Mouse (Mus musculus): ENCODE data around the gene Rbm6. TPM values are rescaled to one million over a fixed set of nuclear protein-coding genes. Genes with fewer than 3 reads are reported as not detected.

Rbm6 gene
- polyA plus RNA-seq (2017; shearing (Covaris generic)), result 128 TPM

GRCm38 (mm10) chr9:107873137-107873536, at the start of gene Rbm6:
TSS of gene Rbm6 (minus strand) at chr9:107873237.

GRCm38 (mm10) chr9:107906252-107906966, 33.4 kb upstream of the Rbm6 start, which contains the start of gene Mst1r:
TSS of gene Mst1r (plus strand) at chr9:107906873.

GRCm38 (mm10) chr9:107887804-107888266, 14.8 kb upstream of the Rbm6 start, which contains the start of gene Mon1a:
TSS of gene Mon1a (plus strand) at chr9:107888151.

GRCm38 (mm10) chr9:107770374-107771290, 102.4 kb downstream of the Rbm6 start, which contains the start of gene Rbm5:
TSS of gene Rbm5 (minus strand) at chr9:107770996.

Other genes with a start within 250 kb of the Rbm6 start
- gene Gnai2, start 237.9 kb downstream of the Rbm6 start, polyA plus RNA-seq (2017; shearing (Covaris generic)), result 663 TPM
- 0.11 TPM for gene Slc38a3, start 203.7 kb downstream of the Rbm6 start, polyA plus RNA-seq (2017; shearing (Covaris generic))
- gene Gnat1, start 193.5 kb downstream of the Rbm6 start, polyA plus RNA-seq (2017; shearing (Covaris generic)), result 5.7 TPM
- 0.72 TPM for gene Sema3f, start 162.8 kb downstream of the Rbm6 start, polyA plus RNA-seq (2017; shearing (Covaris generic))
- gene Rbm5, start 102.2 kb downstream of the Rbm6 start, polyA plus RNA-seq (2017; shearing (Covaris generic)), result 309 TPM
- 27.7 TPM for gene Mon1a, start 14.9 kb upstream of the Rbm6 start, polyA plus RNA-seq (2017; shearing (Covaris generic))
- 0.25 TPM for gene Mst1r, start 33.6 kb upstream of the Rbm6 start, polyA plus RNA-seq (2017; shearing (Covaris generic))
- gene Actl11, start 55.2 kb upstream of the Rbm6 start, polyA plus RNA-seq (2017; shearing (Covaris generic)), result not detected
- not detected for gene Camkv, start 62.4 kb upstream of the Rbm6 start, polyA plus RNA-seq (2017; shearing (Covaris generic))
- gene Traip, start 76.9 kb upstream of the Rbm6 start, polyA plus RNA-seq (2017; shearing (Covaris generic)), result 4.1 TPM
- 179 TPM for gene Uba7, start 102.3 kb upstream of the Rbm6 start, polyA plus RNA-seq (2017; shearing (Covaris generic))
- not detected for gene Gm20661, start 109.8 kb upstream of the Rbm6 start, polyA plus RNA-seq (2017; shearing (Covaris generic))
- 1.8 TPM for gene Inka1, start 112.6 kb upstream of the Rbm6 start, polyA plus RNA-seq (2017; shearing (Covaris generic))
- gene Cdhr4, start 119.3 kb upstream of the Rbm6 start, polyA plus RNA-seq (2017; shearing (Covaris generic)), result 0.60 TPM
- gene Gm20662, start 123.1 kb upstream of the Rbm6 start, polyA plus RNA-seq (2017; shearing (Covaris generic)), result not detected
- 202 TPM for gene Ip6k1, start 129.3 kb upstream of the Rbm6 start, polyA plus RNA-seq (2017; shearing (Covaris generic))
- gene Gmppb, start 176.0 kb upstream of the Rbm6 start, polyA plus RNA-seq (2017; shearing (Covaris generic)), result 14.5 TPM
- 0.85 TPM for gene Amigo3, start 179.9 kb upstream of the Rbm6 start, polyA plus RNA-seq (2017; shearing (Covaris generic))
- 2.0 TPM for gene Mst1, start 207.2 kb upstream of the Rbm6 start, polyA plus RNA-seq (2017; shearing (Covaris generic))
- gene Rnf123, start 210.1 kb upstream of the Rbm6 start, polyA plus RNA-seq (2017; shearing (Covaris generic)), result 116 TPM
- 71.3 TPM for gene Apeh, start 221.4 kb upstream of the Rbm6 start, polyA plus RNA-seq (2017; shearing (Covaris generic))